Mouse (Mus musculus): ENCODE data around the gene Cand1.

- no peak for TF ChIP-seq CTCF (IDR thresholded peaks at IDR 0.05 in 2 of 3, conservative IDR thresholded peaks at IDR 0.05 in 1 of 3; ENCODE audit: control insufficient read depth in 1 of 3, insufficient read depth in 1 of 3, low read depth in 2 of 3, low read length in 3 of 3, poor library complexity in 1 of 3, severe bottlenecking in 1 of 3)
- TF ChIP-seq POLR2A (IDR thresholded peaks at IDR 0.05; ENCODE audit: control insufficient read depth in 1 of 2, insufficient read depth in 1 of 2, low read depth in 1 of 2, low read length in 2 of 2, poor library complexity in 1 of 2), result no peak
- TF ChIP-seq GABPA (IDR thresholded peaks at IDR 0.05; ENCODE audit: low read depth, low read length), result no peak
- no peak for TF ChIP-seq GATA1 (IDR thresholded peaks at IDR 0.05; ENCODE audit: low read depth, low read length)
- TF ChIP-seq NELFE (IDR thresholded peaks at IDR 0.05; ENCODE audit: low read depth, low read length), result no peak
- no peak for TF ChIP-seq EP300 (IDR thresholded peaks at IDR 0.05; ENCODE audit: low read depth in 1 of 2, low read length in 2 of 2)
- no peak for TF ChIP-seq MAX (IDR thresholded peaks at IDR 0.05; ENCODE audit: low read length)
- no peak for TF ChIP-seq MEF2A (IDR thresholded peaks at IDR 0.05; ENCODE audit: extremely low read depth, insufficient replicate concordance, low read depth, low read length, poor library complexity, severe bottlenecking)
- no peak for TF ChIP-seq CHD1 (IDR thresholded peaks at IDR 0.05; ENCODE audit: low read depth, low read length)
- no peak for TF ChIP-seq E2F4 (IDR thresholded peaks at IDR 0.05; ENCODE audit: borderline replicate concordance, low read depth, low read length)
- TF ChIP-seq RAD21 (IDR thresholded peaks at IDR 0.05; ENCODE audit: low read depth, low read length), result no peak
- no peak for TF ChIP-seq POLR2AphosphoS2 (IDR thresholded peaks at IDR 0.05; ENCODE audit: low read length)
These were observed 31.2 kb upstream of the Cand1 start for GRCm38 (mm10) chr10:119271101-119271500.
